Mouse (Mus musculus): Measurements from ENCODE around the gene Arfip2.

Arfip2 gene

DNA sequence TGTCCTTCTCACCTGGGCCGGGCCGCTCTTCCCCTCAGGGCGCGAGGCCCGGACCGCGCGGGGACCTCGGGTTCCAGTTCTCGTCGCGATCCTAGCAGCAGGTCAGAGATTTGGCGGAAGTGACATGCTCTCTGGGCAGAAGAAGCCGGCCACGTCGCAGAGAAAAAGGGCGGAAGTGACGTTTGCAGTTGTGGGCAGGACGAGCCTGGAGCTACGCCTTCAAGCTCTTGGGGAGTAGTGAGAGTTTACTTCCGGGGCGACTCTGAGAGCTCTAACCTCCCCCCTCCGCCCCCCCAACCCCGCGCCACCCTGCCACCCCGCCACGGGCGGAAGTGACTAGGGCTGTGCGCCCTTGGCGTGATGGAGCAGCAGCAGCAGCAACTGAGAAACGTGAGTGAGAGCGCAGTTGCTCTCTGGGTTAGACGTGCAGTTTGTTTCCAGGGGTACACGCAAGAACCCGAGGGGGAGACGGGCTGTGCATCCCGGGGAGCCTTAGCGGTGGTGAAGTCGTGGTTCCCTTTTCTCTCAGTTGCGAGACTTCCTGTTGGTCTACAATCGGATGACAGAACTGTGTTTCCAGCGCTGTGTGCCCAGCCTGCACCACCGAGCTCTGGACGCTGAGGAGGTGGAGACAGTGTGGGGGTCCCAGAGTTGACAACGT, at the start of gene Arfip2, which contains the start of gene Gm45799:
Gene Arfip2 (minus strand): TSS at position 184 of the 661 bp plus-strand sequence.
Gene Gm45799 (plus strand): TSS at position 320 of the 661 bp plus-strand sequence.
- DNase-seq: peak; percentile 98

DNA sequence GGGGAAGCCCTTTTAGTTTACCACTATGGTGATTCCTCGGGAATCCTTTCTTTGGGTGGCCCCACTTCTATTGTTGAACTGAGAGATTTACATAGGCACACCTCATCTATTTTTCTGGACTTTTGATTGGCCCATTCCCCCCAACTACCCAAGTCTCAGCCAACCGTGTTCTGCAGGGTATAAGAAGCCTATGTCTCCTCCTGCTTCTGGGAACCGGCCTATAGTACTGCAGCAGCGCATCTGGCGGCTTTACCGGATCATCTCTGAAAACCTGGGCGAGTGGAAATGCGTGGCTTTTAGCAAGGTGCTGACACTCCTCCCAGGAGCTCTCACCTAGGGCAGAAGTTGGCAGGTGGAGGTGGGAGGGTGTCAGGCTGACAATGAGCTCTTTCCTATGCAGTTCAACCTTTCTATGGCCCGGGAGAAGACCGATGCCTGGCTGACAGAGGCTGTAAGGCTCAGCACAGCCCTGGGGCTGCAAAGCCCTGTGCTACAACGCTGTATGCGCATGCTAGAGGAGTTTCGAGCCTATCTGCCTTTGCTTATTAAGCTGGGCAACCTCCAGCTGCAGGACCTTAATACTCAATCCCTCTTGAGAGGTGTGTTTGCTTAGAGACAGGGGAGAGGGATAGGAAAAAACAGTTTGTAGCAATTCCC, 45.5 kb upstream of the Arfip2 start:
- no peak for DNase-seq

DNA sequence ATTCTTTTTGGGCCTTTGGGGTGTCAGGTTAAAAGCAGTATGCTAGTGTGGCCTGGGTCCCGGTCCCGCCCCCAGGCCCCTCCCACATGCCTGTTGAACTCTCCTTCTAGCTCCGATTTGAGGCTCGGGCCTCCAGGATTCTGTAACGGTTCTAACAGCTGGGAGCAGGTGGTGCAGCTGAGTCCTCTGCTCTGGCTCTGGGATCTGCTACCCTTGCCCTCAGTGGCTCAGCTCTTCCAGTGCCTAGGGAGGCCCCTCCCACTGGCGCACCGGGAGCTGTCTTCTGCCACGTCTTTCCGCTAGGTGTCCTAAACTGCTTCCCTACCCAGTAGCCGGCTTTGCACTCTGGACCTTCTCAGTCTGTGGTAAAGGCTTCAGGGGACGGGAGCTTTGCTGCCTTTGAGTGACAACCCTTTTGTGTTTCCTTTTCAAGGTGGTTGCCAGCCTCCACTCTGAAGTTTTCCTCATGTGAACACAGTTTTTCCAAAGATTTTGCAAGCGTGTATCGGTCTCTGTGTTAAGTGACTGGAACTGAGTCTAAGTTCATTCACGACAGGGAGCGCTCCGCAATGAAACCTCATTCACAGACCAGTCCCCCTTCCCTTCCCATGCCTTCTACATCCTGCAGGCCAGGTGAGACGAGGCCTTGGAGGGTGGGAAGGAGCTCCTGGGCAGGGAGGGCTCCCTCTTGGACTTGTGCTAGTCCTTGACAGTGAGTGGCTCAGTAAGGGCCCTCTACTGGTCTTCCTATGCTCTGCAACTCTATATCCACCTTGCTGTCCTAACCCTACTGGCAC, 10.6 kb upstream of the Arfip2 start, which contains the start of gene Dnhd1:
Gene Dnhd1 (plus strand): TSS at position 189 of the 797 bp plus-strand sequence.
- peak; percentile 92 for DNase-seq

DNA sequence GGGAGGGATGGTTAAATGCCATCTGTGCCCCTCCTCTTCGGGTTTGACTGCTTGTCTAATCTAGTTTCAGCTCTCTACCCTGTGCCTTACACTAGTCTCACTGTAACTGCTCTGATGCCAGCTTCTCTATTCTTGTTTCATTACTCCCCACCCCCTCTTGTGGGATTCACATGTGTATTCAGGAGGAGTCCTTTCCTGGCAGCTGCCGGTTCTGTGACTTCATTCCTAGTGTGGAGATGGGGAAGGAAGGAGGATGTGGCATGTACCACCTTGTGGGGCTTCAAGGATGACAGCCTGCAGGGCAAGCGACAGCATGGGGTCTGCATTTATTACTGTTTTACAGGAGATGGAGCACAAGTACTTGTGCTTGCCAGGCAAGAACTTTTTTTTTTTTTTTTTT, 1.7 kb upstream of the Arfip2 start:
- DNase-seq: no peak

DNA sequence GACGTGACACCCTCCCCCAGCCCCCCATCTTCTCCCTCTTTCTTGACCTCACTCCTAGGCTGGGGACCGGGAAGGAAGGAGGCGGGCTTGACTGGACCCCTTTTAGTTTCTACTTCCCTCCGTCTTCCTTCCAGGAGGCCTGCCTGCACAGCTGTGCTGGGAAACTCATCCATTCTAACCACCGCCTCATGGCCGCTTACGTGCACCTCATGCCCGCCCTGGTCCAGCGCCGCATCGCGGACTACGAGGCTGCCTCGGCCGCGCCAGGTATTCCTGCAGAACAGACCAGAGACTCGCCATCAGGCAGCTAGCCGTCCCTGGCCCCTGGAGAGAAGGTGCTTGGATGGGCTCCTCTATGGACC, 659 bp upstream of the Arfip2 start:
- peak; percentile 34 for DNase-seq

DNA sequence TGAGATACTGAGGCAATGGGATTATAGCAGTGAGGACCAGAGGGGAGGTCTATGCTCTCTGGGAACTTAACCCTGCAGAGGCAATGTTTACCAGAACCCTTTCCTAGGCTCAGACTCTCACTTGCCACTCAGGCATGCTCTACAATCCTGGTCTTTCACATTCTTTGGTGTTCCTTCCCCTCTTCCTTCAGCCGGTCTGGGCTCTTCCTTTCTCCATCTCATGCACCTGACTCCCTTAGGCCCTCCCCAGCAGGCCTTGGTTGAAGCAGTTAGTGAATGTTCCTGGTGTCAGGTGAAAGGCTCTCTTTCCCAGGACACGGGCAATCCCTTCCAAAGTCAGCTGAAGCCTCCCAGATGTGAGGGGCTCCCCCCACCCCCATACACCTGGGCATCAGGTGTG, 460 bp downstream of the Arfip2 start, which contains the start of gene Timm10b:
Gene Timm10b (plus strand): TSS at position 301 of the 400 bp plus-strand sequence.
- DNase-seq: no peak

DNA sequence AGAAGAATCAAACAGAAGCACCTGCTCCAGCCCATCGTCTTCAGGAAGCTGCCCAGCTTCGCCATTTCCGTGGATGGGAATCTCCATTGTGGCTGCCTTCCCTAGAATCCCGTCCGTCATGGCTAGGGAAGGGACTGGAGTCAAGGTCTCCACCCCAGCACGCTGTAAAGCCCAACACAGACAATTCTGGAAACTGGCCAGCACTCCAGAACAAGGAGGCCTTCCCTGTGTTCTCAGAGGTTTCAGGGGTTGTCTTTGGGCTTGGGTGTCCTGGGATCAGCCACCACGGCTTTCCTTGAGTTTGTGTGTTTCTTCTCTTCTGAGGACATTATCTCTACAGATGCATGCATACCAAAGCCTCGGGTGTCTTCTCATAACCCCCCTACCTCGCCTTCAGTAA, 912 bp downstream of the Arfip2 start:
- no peak for DNase-seq

DNA sequence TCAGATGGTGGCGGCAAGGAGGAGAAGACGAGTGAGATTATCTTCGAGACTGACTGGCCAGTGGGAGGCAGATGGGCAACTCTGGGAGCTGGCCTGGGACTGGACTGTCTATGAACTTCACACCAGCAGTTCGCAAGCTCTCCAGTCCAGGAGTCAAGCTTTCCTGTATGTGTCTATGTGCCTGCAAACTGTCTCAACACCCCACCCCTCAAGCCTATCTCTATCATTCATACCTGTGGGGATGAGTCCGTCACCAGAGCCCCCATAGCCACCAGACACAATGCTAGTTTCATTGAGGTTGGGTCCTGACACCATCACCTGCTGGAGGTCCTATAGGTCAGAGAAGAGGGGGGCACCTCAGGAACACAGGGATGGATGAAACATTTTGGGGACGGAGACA, 1.4 kb downstream of the Arfip2 start:
- DNase-seq: no peak

DNA sequence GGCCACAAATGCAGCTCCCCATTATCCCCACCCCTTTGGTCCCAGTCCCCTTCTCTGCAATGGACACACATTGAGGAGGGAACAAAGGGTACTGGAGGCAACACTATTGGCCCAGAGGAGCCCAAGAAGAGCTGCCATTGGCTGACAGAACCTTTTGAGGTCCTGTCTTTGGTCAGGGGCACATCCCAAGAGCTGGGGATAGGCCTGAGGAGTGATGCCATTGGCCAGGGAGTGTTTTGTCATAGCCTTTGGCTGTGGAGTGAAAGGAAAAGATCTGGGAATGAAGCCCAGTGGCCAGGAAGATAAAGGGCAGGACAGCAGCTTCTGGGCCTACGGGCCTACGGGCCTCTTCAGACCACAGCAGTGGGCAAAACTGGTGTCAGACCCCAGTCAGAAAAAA, 4.5 kb downstream of the Arfip2 start:
- no peak for DNase-seq

DNA sequence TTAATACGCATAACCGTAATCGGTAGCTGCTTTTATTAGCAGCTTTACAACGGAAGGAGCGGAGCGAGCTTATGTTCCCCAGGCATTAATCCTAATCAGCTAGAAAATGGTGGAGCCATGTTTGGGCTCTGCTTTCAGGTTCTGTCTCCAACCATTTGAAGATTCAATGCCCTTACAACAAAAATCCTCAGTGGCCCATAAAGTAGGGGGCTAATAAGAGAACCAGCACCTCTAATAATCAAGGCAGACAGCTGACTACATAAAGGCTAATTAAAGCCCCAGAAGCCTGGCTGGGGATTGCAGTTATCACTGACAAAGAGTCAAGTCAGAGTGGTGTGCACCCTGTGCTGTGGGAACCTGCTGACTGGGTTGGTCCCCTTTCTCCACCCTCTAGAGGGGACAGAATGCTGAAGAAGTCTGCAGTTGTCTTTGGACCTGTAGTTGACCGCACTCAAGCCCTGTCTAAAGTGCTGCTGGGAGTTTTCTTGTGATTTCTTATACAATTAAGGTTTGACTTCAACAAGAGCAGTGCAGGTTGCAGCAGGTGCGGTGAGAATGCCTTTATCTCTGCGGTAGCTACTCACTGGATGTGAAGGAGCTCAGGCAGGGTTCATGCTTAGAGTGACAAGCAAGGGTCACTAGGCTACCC, 5.8 kb downstream of the Arfip2 start:
- no peak for DNase-seq

DNA sequence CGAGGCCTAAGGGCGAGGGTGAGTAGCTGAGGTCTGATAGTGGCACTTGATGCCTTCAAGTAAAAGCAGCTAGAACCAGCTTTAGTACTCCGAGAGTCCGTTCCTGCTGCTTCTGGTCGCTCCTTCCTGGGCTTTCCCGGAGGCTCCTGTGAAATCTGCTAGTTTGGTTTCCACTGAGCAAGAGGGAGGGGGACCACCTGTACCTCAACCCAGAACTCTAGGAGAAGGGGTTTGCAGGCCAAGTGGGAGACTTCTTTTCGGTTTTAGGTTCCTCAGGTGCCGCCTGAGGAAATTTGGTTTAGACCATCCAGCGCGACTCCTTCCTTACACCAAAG, 6.4 kb downstream of the Arfip2 start:
- DNase-seq: no peak

DNA sequence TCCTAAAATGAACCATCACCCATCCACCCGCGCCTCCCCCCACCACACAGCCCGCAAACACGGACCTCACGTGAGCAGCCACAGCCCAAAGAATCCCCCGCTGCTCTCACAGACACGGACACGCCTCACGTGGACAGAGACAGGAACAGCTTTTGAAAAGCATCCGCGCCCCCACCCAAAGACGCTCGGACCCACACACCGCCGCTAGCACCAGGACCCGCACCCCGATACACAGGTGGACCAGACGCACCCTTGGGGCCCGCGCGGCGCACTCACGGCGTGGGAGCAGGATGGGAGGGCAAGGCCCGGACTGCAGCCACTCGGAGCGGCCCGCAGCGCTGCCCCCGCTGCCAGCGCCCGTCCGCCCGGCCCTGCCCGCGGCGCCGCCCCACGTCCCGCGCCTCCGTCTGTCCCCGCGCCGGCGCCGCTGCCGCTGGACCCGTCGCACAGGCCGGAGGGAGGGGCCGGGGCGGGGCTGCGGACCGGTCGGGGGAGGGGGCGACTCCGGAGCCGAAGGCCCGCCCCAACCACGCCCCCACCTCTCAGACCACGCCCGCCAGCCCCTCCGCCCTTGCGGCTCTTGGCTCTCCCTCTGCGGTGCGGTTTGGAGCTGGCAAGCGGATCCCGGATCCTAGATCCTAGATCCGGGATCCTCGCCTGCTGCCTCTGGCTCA, 7.0 kb downstream of the Arfip2 start, which contains the start of gene Trim3:
Gene Trim3 (minus strand): TSS at position 445 of the 674 bp plus-strand sequence.
- peak; percentile 89 for DNase-seq

DNA sequence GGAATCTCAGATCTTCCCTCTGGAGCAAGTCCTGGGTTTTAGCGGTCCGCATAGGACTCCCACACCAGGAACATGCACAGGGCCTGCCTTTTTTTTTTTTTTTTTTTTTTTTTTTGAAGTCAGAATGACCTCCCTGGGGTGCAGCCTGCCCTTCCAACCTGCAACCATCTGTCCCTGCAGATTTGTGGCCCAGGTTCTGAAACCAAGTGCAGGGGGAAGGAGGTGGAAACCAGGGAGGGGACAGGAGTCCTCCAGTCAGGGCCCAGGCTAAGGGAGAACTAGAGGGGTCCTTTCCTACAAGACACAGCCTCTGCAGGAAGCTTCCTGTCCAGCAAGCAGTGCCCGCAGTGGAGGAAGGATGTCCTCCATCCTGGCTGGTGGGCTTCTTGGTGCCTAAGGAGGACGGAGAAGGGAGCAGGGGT, 7.7 kb downstream of the Arfip2 start:
- DNase-seq: no peak

DNA sequence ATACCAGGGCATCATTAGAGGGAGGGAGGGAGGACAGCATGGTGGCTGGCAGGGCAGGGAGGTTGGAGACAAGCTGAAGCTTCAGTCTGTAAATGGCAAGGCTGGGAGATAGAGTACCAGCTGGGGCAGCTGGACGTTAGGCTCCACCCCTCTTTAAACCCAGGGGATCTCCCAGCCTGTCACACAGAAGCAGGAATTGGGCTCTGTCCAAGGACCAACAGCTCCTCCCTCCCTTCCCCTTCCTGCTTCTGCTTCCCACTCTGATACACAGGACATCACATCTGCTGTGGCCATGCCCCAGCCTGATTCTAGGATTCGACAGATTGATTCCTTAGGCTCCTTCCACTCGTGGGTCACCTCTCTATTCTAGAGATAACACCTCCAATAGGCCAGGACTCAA, 11.6 kb downstream of the Arfip2 start:
- DNase-seq: peak; percentile 70

DNA sequence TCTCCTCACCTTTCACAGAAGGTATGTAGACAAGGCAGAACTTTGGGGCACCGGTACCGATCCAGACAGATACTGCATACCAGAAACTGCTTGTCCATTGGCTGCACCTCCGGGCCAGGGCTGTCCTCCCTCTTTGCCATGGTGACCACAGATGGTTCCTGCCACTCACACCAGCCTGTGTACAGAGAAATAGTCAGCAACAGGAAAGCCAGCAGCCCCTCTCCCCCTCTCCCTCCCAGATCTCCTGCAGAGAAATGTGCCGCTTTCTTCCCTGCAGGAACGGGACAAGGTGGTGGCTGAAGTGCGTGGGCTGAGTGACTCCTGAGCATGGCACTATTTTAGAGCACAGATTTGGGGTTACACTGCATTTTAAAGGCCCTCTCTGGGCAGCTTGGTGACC, 14.8 kb downstream of the Arfip2 start:
- peak; percentile 30 for DNase-seq

DNA sequence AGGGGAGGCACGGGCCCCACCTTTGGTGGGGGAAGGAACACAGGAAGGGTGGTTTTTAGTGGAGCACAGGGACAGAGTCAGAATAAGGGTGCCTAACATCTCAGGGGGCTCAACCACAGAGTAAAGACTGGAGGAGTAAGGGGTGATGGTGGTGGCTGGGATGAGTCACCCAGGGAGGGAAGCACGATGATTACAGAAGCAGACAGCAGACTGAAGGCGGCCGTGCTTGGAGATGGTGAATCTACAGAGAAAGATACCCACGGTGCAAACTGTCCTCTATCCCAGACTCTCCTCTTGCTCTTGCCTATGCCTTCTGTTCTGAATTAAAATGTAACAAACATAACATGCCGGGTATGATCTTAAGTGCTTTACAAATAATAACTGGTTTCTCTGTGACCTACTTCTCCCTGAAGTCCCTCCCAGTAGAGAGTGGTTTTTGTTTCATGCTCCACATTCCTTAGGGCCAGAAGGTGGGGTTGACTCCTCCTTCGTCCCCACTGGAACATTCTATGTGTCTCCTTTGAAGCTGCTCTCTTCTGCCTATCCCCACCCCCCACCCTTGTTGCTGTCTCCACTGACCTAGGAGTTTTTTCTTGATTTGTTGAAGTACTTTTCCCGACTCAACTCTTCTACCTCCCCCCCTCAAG, 18.4 kb downstream of the Arfip2 start:
- DNase-seq: no peak

DNA sequence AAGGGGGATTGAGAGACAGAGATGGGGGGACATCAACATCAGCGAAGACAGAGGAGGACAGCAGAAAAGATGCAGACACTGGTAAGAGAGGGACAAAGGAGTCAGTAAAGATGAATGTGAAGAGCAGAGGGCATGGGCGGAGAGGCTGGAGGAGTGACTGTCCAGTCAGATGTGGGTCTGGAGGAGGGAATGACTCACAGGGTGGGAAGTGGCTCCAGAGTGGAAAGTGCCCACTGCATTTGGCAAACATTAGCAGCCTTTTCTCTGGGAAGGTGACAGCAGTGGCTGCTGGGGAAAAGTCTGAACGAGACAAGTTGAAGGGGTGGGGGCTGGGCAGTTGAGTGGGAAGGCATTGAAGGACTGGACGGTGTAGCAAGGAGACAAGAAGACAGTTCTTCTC, 19.2 kb downstream of the Arfip2 start:
- no peak for DNase-seq

DNA sequence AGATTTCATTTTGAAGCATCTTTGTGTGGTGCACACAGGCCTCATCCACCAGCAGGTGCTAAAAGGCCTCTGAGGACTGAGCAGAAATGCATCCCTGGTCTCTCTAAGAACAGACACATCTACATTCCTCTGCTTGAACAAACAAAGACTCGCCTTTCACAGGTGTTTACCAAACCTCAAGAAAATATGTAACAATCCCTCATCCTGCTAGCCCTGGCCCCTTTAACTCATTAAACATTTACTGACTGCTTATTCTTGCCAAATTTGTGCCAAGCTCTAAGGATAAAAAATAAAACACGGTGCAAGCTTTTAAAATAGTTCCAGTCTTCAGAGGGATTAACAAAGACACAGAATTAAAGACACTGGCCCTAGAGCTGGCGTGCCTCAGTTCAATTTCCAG, 20.5 kb downstream of the Arfip2 start:
- no peak for DNase-seq

DNA sequence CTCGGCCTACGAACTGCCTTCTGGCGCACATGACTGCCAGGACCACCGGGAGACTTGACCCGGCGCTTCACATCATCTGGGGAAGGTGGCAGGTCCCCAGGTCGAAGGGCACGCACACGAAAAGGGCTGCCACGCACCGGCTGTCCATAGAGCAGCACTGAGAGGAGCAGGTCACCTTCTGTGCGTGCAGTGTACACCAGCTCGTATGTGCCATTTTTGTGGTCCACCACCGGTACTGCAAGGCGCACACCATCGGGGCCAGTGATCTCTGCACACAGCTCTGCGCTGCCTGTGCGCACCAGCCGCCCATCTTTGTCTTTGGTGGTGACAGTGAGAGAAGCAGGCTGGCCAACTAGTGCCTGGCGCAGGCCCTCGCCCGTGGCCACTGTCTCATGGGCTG, 22.4 kb downstream of the Arfip2 start:
- no peak for DNase-seq

DNA sequence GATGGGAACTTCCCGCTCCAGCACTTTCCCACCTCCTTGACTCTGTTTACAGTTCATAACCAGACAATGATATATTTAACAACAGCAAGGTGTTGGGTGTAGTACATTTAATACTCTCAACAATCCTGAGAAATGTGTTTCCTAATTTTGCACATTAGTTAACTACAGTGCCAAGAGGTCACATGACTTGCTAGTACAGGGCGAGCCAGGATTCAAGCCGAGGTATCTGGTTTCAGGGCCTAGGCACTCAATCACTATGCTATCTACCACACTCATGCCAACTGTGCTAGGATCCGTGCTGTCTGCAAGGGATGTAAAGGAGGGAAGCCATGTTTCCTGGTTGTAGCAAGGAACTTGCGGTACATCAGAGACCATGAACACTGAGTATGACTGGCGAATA, 23.7 kb downstream of the Arfip2 start:
- DNase-seq: no peak

DNA sequence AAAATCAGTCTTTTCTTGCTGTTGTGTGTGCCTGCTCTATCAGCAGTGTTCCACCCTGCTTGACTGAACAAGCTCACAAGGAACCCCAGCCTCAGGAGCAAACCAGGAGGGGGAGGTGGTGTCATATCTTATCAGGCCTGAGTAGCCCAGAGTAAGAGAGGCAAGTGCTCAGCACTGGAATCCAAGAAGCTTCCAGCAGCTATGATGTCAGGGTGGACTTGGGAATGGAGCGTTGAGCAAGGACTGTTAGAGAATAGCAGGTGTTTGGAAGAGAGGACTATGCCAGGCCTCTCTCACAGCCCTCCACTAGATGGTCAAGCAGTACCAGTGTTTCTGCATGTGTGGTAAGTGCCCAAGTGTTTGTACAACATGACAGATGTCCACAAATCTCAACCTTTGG, 24.5 kb downstream of the Arfip2 start:
- no peak for DNase-seq

DNA sequence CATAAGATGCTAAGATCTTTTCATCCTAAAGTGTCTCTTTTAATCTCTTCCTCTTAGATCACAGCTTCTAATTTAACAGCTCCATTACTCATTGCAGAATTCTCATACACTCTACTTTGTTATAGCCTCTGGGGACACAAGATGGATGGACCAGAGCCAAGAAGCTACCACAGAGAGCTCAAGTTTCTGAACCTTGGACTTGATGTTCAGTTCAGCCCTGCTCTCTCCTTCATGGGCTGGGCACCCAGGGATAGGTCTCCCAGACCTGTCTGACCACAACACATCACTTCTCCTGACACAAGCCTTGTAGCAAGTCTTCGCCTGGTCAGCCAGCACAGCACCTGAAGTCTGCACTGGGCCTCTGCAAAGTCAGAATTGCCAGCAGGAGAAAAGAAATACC, 25.8 kb downstream of the Arfip2 start:
- DNase-seq: peak; percentile 27
